Mouse (Mus musculus): ENCODE results near the gene Baz1b.

Gene Baz1b

DNA sequence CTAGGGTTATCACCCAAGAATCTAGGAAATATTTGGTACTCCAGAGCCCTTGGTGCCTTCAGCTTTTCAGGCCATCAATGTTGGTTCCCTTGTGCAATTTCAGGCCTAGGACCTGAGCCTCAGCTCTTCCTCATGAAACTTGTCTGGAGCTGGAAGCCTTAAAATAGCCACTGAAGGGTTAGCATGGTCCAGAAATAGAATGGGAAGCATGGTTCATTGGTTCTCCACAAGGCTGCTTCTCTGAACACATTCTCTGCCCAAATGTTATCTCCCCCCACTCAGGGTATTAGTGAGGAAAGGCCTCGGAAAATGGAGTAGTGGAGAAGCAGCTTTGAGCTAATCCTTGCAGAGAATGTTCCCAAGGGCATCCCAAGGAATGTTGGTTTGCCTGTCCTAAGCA lies 54.4 kb downstream of the Baz1b start:
- DNase-seq: no peak

GRCm38 (mm10) chr5:135242136-135242535 lies 55.1 kb downstream of the Baz1b start:
- DNase-seq: no peak

DNA sequence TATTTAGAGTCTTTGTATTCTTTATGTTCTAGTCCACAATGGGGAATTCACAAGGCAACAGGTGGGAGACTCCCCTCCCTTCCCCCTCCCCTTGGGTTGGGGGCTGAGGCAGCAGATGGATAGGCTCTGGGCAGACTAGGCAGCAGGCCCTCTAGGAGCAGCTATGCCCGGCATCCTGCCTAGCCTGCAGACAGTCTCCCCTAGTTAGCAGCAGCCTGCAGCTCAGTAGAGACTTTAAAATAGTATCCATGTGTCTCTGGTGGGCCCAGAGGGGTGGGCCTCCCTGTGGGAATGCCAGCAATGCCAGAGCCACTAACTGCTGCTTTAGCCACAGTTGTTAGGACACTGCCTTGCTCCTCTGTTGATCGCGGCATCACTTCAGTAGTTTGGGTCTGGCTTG lies 55.5 kb downstream of the Baz1b start:
- DNase-seq: no peak

- no peak for DNase-seq
Measured at GRCm38 (mm10) chr5:135243166-135243565, 56.1 kb downstream of the Baz1b start.

- no peak for DNase-seq
Measured at GRCm38 (mm10) chr5:135246531-135246930, 59.5 kb downstream of the Baz1b start.

DNA sequence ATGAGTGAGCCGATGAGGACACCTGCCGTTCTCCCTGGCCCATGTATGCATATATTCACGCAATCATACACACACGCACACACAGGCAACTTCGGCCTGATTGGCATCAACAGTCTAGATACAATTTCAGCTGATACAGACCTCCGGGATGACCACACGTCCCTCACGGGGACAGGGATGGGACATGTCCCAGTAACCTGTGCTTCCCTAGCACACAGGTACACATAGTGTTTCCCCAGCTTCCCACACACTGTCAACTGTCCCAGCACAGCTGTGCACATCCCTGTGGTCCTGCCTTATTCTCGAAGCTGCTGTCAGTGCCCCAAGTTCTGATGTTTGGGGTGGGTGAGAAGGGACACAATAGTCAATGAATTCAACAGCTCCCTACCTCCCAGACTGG lies 60.3 kb downstream of the Baz1b start:
- DNase-seq: no peak

- DNase-seq: no peak
Measured at GRCm38 (mm10) chr5:135248956-135249676, 62.1 kb downstream of the Baz1b start.

GRCm38 (mm10) chr5:135250186-135251078 lies 63.4 kb downstream of the Baz1b start:
- DNase-seq: no peak

- DNase-seq: peak; percentile 84
Measured at GRCm38 (mm10) chr5:135251079-135251454, 64.0 kb downstream of the Baz1b start, which contains the start of gene Fzd9. Gene Fzd9 (minus strand): TSS chr5:135251230.

GRCm38 (mm10) chr5:135253741-135254401 lies 66.8 kb downstream of the Baz1b start:
- DNase-seq: no peak

DNA sequence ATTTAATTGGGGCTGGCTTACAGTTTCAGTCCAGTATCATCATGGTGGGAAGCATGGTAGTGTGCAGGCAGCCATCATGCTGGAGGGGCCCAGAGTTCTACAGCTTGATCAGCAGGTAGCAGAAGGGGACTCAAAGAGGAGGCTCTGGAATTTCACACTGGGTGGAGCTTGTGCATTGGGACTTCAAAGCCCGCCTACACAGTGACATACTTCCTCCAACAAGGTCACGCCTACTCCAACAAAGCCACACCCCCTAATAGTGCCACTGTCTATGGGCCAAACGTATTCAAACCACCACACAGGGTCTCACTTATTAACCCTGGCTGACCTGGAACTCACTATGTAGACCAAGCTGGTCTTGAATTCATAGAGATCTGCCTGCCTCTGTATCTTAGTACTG lies 69.1 kb downstream of the Baz1b start:
- DNase-seq: no peak

DNA sequence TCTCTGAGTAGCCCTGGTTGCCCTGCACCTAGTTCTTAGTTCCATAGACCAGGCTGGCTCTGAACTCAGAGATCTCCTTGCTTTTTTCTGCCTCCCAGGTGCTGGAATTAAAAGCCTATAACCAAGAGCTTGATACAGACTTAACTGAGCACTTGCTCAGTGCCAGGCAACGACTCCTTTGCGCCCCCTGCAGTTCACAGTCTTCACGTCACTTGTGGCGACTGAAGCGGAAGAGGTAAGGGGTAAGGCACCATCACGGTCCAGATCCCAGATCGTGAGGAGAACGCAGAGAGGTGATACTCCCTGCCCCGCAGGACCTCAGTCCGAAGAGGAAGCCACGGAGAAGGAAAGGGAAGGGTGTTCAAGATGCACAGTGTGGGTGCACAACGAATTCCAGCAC lies 70.5 kb downstream of the Baz1b start:
- no peak for DNase-seq

- DNase-seq: no peak
Measured at GRCm38 (mm10) chr5:135258280-135259150, 71.5 kb downstream of the Baz1b start.

DNA sequence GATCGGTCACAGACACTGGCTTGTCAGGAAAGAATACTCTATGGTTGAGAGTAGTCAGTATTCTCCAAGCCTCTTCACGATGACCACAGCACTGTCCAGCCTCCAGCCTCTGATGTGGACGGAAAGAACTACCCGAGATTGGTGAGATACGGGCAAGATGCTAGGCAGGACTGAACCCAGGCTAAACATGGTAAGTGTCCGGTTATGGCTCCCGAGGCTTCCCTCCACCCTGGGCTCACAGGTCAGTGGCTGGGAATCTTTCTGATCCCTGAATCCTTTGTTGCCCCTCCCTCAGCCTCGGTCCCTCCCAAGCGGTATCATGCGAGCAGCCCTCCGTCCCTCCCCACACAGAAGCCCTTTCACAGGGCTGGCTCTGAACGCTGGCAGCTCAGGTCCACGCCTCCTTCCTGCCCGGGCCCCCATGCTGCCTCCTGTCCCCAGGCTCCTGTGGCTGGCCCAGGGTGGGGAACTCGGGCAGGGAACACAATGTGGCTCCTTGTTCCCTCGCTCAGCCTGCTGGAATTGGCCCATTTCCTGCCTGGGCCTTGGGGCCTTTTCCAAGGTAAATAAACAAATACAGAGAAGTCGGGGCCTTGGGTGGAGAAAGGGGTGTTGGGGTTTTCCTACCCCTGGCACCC lies 76.9 kb downstream of the Baz1b start:
- DNase-seq: peak; percentile 65

DNA sequence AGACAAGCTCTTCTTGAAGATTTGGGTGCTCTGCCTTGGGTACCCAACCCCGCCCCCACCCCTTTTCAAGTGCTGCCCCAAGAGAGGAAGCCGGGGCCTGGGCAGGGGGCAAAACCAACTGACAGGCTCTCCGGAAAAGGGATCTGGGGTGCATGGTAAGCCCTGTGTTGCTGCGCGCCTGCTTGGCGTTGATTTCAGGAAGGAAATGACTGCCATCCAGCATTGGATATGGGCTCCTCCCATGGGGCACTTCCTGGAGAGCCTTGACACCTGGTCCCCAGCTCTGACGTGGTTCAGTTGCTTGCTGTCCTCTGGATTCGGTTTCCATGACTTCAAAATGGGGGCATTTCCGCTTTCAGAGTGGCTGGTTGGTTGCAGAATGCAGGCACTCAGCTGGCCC lies 77.5 kb downstream of the Baz1b start:
- DNase-seq: no peak

DNA sequence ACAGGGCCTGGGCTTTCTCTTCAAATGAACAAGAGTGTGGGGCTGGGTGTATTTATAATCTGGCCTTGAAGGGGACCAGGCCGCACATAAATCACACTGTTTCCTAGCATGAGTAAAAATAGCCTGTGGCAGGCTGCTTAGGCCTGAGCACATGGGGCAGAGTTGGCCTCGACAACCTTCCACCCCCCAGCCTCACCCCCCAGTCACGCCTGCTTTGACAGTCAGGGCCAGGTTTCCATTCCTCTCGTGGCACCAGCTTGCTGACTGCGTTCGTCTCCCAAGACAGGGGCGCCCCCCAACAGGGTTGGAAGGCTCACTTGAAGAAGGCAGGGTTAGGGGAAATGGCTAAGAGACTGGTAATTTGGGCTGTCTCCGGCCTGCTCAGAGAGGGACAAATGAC lies 82.4 kb downstream of the Baz1b start:
- DNase-seq: no peak

- DNase-seq: no peak
Measured at GRCm38 (mm10) chr5:135270361-135270760, 83.3 kb downstream of the Baz1b start.

DNA sequence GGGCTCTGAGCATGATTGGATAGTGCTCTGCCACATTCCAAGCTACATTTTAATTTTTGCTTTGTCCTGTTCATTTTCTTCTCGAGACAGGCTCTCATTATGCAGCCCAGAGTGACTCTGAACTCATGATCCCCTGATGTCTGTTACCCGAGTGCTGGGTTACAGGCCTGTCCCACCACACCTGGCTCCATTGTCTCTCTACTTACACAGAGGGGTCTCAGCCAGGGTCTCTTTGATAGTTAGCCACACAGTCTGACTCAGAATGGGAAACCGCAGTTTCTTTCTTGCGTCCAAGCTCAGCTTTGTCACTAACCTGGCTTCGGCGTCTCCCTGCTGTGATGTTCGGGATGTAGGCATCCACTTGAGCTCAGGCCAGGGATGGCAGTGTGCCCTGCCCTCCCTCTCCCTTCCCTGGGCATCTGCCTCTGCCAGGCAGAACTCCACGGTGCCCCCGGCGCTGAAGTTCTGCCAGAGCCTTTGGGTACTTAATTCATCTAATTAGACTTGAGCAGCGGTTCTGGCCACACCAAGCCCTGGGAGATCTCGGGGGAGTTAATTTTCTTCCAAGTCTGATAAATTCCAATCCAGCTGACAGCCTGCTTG lies 84.6 kb downstream of the Baz1b start:
- DNase-seq: peak; percentile 46

DNA sequence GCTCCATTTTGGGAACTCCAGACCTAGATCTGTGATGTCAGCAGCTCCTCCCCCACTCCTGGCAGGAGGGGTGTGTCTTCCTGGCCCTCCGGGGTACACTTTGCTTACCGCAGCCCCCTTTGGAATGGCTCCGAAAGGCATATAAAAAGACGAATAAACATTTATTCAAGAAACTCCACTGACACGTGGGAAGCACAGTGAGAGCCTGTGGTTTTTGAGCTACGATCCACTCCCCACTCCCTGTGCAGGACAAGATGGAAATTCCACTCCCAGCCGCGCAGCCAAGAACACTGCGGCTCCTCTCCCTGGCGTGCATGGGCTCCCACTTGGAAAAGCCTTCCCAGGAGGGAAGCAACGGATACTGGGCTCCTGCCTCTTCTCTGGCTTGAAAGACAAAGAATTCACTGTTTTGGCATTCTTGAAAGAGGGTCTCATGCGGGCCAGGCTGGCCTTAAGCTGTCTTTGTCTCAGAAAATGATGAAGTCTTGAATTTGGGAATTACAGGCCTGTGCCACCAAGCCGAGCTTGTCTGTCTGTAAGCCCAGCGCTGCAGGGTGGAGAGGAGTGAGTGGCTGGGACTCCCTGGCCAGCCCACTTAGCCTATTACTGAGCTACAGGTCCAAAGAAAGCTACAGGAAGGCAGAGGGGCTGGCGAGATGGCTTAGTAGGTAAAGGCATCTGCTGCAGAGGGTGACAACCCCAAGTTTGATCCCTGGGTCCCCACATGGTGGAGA lies 87.8 kb downstream of the Baz1b start:
- DNase-seq: no peak

- DNase-seq: no peak
Measured at GRCm38 (mm10) chr5:135276597-135276996, 89.5 kb downstream of the Baz1b start.

DNA sequence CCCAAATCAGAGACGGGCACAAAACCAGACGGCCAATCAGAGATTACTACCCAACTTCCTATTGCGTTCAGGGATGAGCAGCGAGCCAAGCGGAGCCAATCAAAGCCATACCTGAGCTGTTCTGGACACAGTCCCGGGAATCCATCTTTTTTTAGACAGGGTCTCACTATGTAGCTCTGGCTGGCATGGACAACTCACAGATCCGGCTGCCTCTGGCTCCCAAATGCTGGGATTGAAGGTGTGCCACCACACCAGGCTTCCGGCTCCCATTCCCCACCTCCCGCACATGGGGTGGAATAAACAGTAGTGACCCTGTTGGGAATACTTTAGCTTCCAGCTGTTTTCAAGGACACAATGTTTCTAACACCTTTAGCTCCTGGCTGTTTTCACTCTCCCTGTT lies 93.2 kb downstream of the Baz1b start:
- no peak for DNase-seq

All from right cerebral cortex, adult 18-20 months (tissue).